Mouse (Mus musculus) forebrain, embryonic 12.5 days (tissue): Measurements from ENCODE around the gene Kdelc1. TPM values are rescaled to one million over a fixed set of nuclear protein-coding genes. Genes with fewer than 3 reads are reported as not detected.

Source experiments
- polyA plus RNA-seq: library from polyadenylated mRNA; unstranded; fragments of >200 nt; fragmentation: Nextera tagmentation; extraction: Ambion mirVana; gene quantifications from 2 replicates; pipeline ENCODE4 v1.2.1, GENCODE M21; 2016

Kdelc1 gene
- polyA plus RNA-seq, 1 experiment from 2014 or later, result 55.0 TPM

Other genes starting within 250 kb of the Kdelc1 start
- 64.4 and 67.0 TPM in 2 replicates for gene Tpp2, start 185.2 kb downstream of the Kdelc1 start, polyA plus RNA-seq
- 0.88 and 1.5 TPM in 2 replicates for gene Mettl21c, start 98.8 kb downstream of the Kdelc1 start, polyA plus RNA-seq
- gene Gm8251, start 56.9 kb downstream of the Kdelc1 start, polyA plus RNA-seq, result 0.14 and 0.29 TPM in 2 replicates
- 106 and 109 TPM in 2 replicates for gene Tex30, start 16.4 kb downstream of the Kdelc1 start, polyA plus RNA-seq
- gene Bivm, start 149 bp upstream of the Kdelc1 start, polyA plus RNA-seq, result 29.2 and 29.3 TPM in 2 replicates
- 44.5 and 45.0 TPM in 2 replicates for gene Ercc5, start 28.9 kb upstream of the Kdelc1 start, polyA plus RNA-seq
- not detected in 2 replicates for gene Mettl21e, start 100.2 kb upstream of the Kdelc1 start, polyA plus RNA-seq